Mouse (Mus musculus) heart, embryonic 16.5 days (tissue): ENCODE results near the gene Otof. TPM values are rescaled to one million over a fixed set of nuclear protein-coding genes. Genes with fewer than 3 reads are reported as not detected.

Experiments used
- ATAC-seq: fragments of 200-750 bp; cut with Nextera tagmentation; replicated peaks from 2 replicates; pipeline ENCODE4 v1.8.0; 2017; ENCODE audit warnings: moderate number of reproducible peaks; ENCODE audit not compliant: insufficient read depth, low FRiP score; ENCODE audit errors: extremely low read depth
- H3K27ac ChIP-seq: fragments of 300-500 bp; sonication (generic); 2 replicates; pipeline ENCODE4 v1.5.1; 2014; ENCODE audit warnings: mild to moderate bottlenecking, low read length, control low read depth, moderate library complexity
- H3K27me3 ChIP-seq: fragments of 300-500 bp; sonication (generic); 2 replicates; pipeline ENCODE4 v1.6.1; 2014; ENCODE audit warnings: low read length, mixed read lengths; ENCODE audit not compliant: control insufficient read depth, insufficient read depth
- H3K36me3 ChIP-seq: fragments of 300-500 bp; sonication (generic); 2 replicates; pipeline ENCODE4 v1.6.1; 2014; ENCODE audit not compliant: control insufficient read depth, insufficient read depth
- H3K4me1 ChIP-seq: fragments of 300-500 bp; sonication (generic); 2 replicates; pipeline ENCODE4 v1.6.1; 2014; ENCODE audit warnings: low read length, mixed read lengths; ENCODE audit not compliant: control insufficient read depth, insufficient read depth
- H3K4me2 ChIP-seq: fragments of 300-500 bp; sonication (generic); 2 replicates; pipeline ENCODE4 v1.6.1; 2014; ENCODE audit warnings: low read depth, mild to moderate bottlenecking, control low read depth, low read length
- H3K4me3 ChIP-seq: fragments of 300-500 bp; sonication (generic); 2 replicates; pipeline ENCODE4 v1.5.1; 2014; ENCODE audit warnings: mild to moderate bottlenecking, control low read depth, low read length
- H3K9ac ChIP-seq: fragments of 300-500 bp; sonication (generic); 2 replicates; pipeline ENCODE4 v1.6.1; 2014; ENCODE audit warnings: low read length, control low read depth
- H3K9me3 ChIP-seq: fragments of 300-500 bp; sonication (generic); replicated peaks from 2 replicates; pipeline ENCODE4 v1.6.1; 2016; ENCODE audit warnings: low read length; ENCODE audit not compliant: control insufficient read depth
- WGBS: fragments of 180-500 bp; shearing (Covaris S2); extraction: QIAGEN DNeasy Blood & Tissue Kit; methylation state at CpG from one replicate; pipeline ENCODE4 v1.1.7; 2014; 5-methylcytosine and 5-hydroxymethylcytosine counted together
- polyA plus RNA-seq: library from polyadenylated mRNA; unstranded; fragments of >200 nt; fragmentation: Nextera tagmentation; extraction: Ambion mirVana; gene quantifications from 2 replicates; pipeline ENCODE4 v1.2.1, GENCODE M21; 2015

Otof gene
- polyA plus RNA-seq, 1 experiment from 2014 or later = 0.17 TPM

GRCm38 (mm10) chr5:30415381-30415780 is 46.4 kb downstream of the Otof start:
- no peaks in the 10 kb centered on the region for H3K27me3 ChIP-seq
- ATAC-seq = no peak
- no peak overlapping the region for H3K27ac ChIP-seq
- H3K9me3 ChIP-seq = no peaks in the 10 kb centered on the region
- H3K4me3 ChIP-seq = no peak overlapping the region
- 45% methylated on average over 2 of the region's 2 CpGs for WGBS
- H3K4me1 ChIP-seq = no peaks in the 10 kb centered on the region
- H3K9ac ChIP-seq = no peak overlapping the region
- no peak overlapping the region for H3K4me2 ChIP-seq
- no peaks in the 10 kb centered on the region for H3K36me3 ChIP-seq

GRCm38 (mm10) chr5:30411524-30411923 is 50.2 kb downstream of the Otof start:
- Histone ChIP-seq H3K36me3 (no peaks in the 10 kb centered on the region), H3K4me2 (no peak overlapping the region), H3K27ac (no peak overlapping the region), H3K4me1 (0 out of 2 replicates have a peak, but pooled peaks cover 3% of the 10 kb centered on the region), H3K27me3 (no peaks in the 10 kb centered on the region), H3K9ac (no peak overlapping the region), H3K9me3 (no peaks in the 10 kb centered on the region), H3K4me3 (no peak overlapping the region)
- no peak for ATAC-seq
- WGBS = 65% methylated on average over 10 of the region's 10 CpGs

GRCm38 (mm10) chr5:30406876-30407275 is 54.9 kb downstream of the Otof start:
- Histone ChIP-seq H3K27ac (no peak overlapping the region), H3K9me3 (no peaks in the 10 kb centered on the region), H3K36me3 (no peaks in the 10 kb centered on the region), H3K27me3 (no peaks in the 10 kb centered on the region), H3K4me3 (no peak overlapping the region), H3K9ac (0 out of 2 replicates have a peak overlapping the region, but pooled peaks have one; percentile 42), H3K4me1 (0 out of 2 replicates have a peak, but pooled peaks cover 3% of the 10 kb centered on the region), H3K4me2 (peak overlapping the region; percentile 44; the same call in 1 of the 2 replicates)
- 24% methylated on average over 9 of the region's 9 CpGs for WGBS
- ATAC-seq = no peak; the same call in 1 of the 2 replicates

- Histone ChIP-seq H3K36me3 (no peaks in the 10 kb centered on the region), H3K9ac (0 out of 2 replicates have a peak overlapping the region, but pooled peaks have one; percentile 35), H3K4me1 (peaks cover 9% of the 10 kb centered on the region), H3K27me3 (no peaks in the 10 kb centered on the region), H3K4me2 (peak overlapping the region; percentile 20), H3K9me3 (no peaks in the 10 kb centered on the region), H3K4me3 (no peak overlapping the region), H3K27ac (peak overlapping the region; percentile 72)
- peak; percentile 69; the same call in 1 of the 2 replicates for ATAC-seq
- 21% methylated on average over 8 of the region's 8 CpGs for WGBS
Measured at GRCm38 (mm10) chr5:30401165-30401564, 60.6 kb downstream of the Otof start.

- H3K4me1 ChIP-seq = peaks cover 9% of the 10 kb centered on the region
- H3K4me3 ChIP-seq = no peak overlapping the region
- no peaks in the 10 kb centered on the region for H3K36me3 ChIP-seq
- no peaks in the 10 kb centered on the region for H3K27me3 ChIP-seq
- H3K9me3 ChIP-seq = no peaks in the 10 kb centered on the region
- no peak overlapping the region for H3K4me2 ChIP-seq
- no peak overlapping the region for H3K9ac ChIP-seq
- 76% methylated on average over 5 of the region's 5 CpGs for WGBS
- ATAC-seq = no peak
- H3K27ac ChIP-seq = peak overlapping the region; percentile 72
Measured at GRCm38 (mm10) chr5:30400521-30400920, 61.2 kb downstream of the Otof start.

GRCm38 (mm10) chr5:30391473-30391872 is 70.3 kb downstream of the Otof start:
- Histone ChIP-seq H3K4me3 (no peak overlapping the region), H3K27ac (no peak overlapping the region), H3K27me3 (no peaks in the 10 kb centered on the region; the same call in 1 of the 2 replicates), H3K4me2 (no peak overlapping the region), H3K9me3 (no peaks in the 10 kb centered on the region), H3K36me3 (no peaks in the 10 kb centered on the region), H3K4me1 (no peaks in the 10 kb centered on the region), H3K9ac (no peak overlapping the region)
- 23% methylated on average over 7 of the region's 7 CpGs for WGBS
- ATAC-seq = peak; percentile 58

GRCm38 (mm10) chr5:30389836-30390235 is 71.9 kb downstream of the Otof start:
- no peak overlapping the region for H3K4me2 ChIP-seq
- H3K9ac ChIP-seq = no peak overlapping the region
- H3K36me3 ChIP-seq = no peaks in the 10 kb centered on the region
- no peak for ATAC-seq
- no peak overlapping the region for H3K4me3 ChIP-seq
- WGBS = 84% methylated on average over 5 of the region's 5 CpGs
- no peaks in the 10 kb centered on the region for H3K9me3 ChIP-seq
- no peak overlapping the region for H3K27ac ChIP-seq
- H3K27me3 ChIP-seq = no peaks in the 10 kb centered on the region; the same call in 1 of the 2 replicates
- no peaks in the 10 kb centered on the region for H3K4me1 ChIP-seq

GRCm38 (mm10) chr5:30387726-30388125 is 74.0 kb downstream of the Otof start:
- Histone ChIP-seq H3K36me3 (no peaks in the 10 kb centered on the region), H3K27me3 (no peaks in the 10 kb centered on the region; the same call in 1 of the 2 replicates), H3K27ac (no peak overlapping the region), H3K4me1 (no peaks in the 10 kb centered on the region), H3K9ac (no peak overlapping the region), H3K9me3 (no peaks in the 10 kb centered on the region), H3K4me3 (no peak overlapping the region), H3K4me2 (no peak overlapping the region)
- 76% methylated on average over 6 of the region's 6 CpGs for WGBS
- no peak for ATAC-seq

GRCm38 (mm10) chr5:30382876-30383275 is 78.9 kb downstream of the Otof start:
- Histone ChIP-seq H3K9me3 (no peaks in the 10 kb centered on the region), H3K4me3 (no peak overlapping the region)
- 53% methylated on average over 7 of the region's 7 CpGs for WGBS

More at GRCm38 (mm10) chr5:30382876-30383275, 78.9 kb downstream of the Otof start:
- H3K36me3 ChIP-seq = no peaks in the 10 kb centered on the region
- H3K9ac ChIP-seq = no peak overlapping the region
- H3K27ac ChIP-seq = no peak overlapping the region
- H3K4me2 ChIP-seq = no peak overlapping the region
- H3K27me3 ChIP-seq = no peaks in the 10 kb centered on the region; the same call in 1 of the 2 replicates
- no peak for ATAC-seq
- H3K4me1 ChIP-seq = no peaks in the 10 kb centered on the region
